Mouse (Mus musculus) liver (tissue): ENCODE measurements around the gene Otud7a.

Experiments
- DNase-seq: peaks from one replicate; pipeline ENCODE4 v3.0.0-alpha.2; 2020; ENCODE audit warnings: mixed read lengths

Gene Otud7a

GRCm38 (mm10) chr7:63719183-63719944, 274.8 kb downstream of the Otud7a start:
- DNase-seq = no peak

GRCm38 (mm10) chr7:63720682-63721081, 276.1 kb downstream of the Otud7a start:
- no peak for DNase-seq

GRCm38 (mm10) chr7:63725040-63725729, 280.6 kb downstream of the Otud7a start:
- no peak for DNase-seq

- no peak for DNase-seq
Observed at GRCm38 (mm10) chr7:63729605-63730004, 285.1 kb downstream of the Otud7a start.

GRCm38 (mm10) chr7:63730012-63730411, 285.5 kb downstream of the Otud7a start:
- no peak for DNase-seq

- no peak for DNase-seq
Observed at GRCm38 (mm10) chr7:63737725-63738124, 293.2 kb downstream of the Otud7a start.

- no peak for DNase-seq
Observed at GRCm38 (mm10) chr7:63738142-63738541, 293.6 kb downstream of the Otud7a start.

GRCm38 (mm10) chr7:63743116-63743515, 298.6 kb downstream of the Otud7a start:
- DNase-seq = no peak

GRCm38 (mm10) chr7:63752081-63752480, 307.5 kb downstream of the Otud7a start:
- peak; percentile 29 for DNase-seq

GRCm38 (mm10) chr7:63753274-63753751, 308.8 kb downstream of the Otud7a start:
- DNase-seq = no peak

GRCm38 (mm10) chr7:63754573-63755475, 310.3 kb downstream of the Otud7a start:
- DNase-seq = no peak

- peak; percentile 63 for DNase-seq
Observed at GRCm38 (mm10) chr7:63755476-63755948, 311.0 kb downstream of the Otud7a start.

- no peak for DNase-seq
Observed at GRCm38 (mm10) chr7:63757136-63757677, 312.7 kb downstream of the Otud7a start.

- no peak for DNase-seq
Observed at GRCm38 (mm10) chr7:63757678-63758239, 313.2 kb downstream of the Otud7a start.

GRCm38 (mm10) chr7:63758240-63758826, 313.8 kb downstream of the Otud7a start:
- DNase-seq = no peak

- DNase-seq = no peak
Observed at GRCm38 (mm10) chr7:63759606-63760005, 315.1 kb downstream of the Otud7a start.

- DNase-seq = no peak
Observed at GRCm38 (mm10) chr7:63762529-63762928, 318.0 kb downstream of the Otud7a start.

GRCm38 (mm10) chr7:63768398-63769029, 324.0 kb downstream of the Otud7a start:
- no peak for DNase-seq

- DNase-seq = no peak
Observed at GRCm38 (mm10) chr7:63773268-63773667, 328.7 kb downstream of the Otud7a start.

GRCm38 (mm10) chr7:63774291-63774690, 329.7 kb downstream of the Otud7a start:
- DNase-seq = no peak

- no peak for DNase-seq
Observed at GRCm38 (mm10) chr7:63777328-63777727, 332.8 kb downstream of the Otud7a start.
